In genomic region chr4:150089121-150089520, GRCm38 (mm10) we compare ENCODE assay signal across 10 mouse cellular contexts. TPM values are rescaled to one million over a fixed set of nuclear protein-coding genes. Genes with fewer than 3 reads are reported as not detected.
A peak's percentile ranks its signal among the peaks of the same experiment; 100 is the strongest.
DNase-seq lines count a peak whose midpoint lies in the region; ATAC-seq and TF ChIP-seq lines count a peak whose summit lies in the region.
"Had no signal": no experiment of that assay in that cellular context is flagged by ENCODE, and none has a peak within 500 bp of the region (broad histone marks: within the 10 kb centered on the region; RNA-seq: fewer than 3 reads in every experiment).

No protein-coding gene starts in this region.

- no peak for TF ChIP-seq POLR2A in bone marrow macrophage, adult 2 months (IDR thresholded peaks at IDR 0.05; ENCODE audit: borderline replicate concordance, low read depth, low read length)

- no peak for TF ChIP-seq CTCF in gastrocnemius, adult 2 months (IDR thresholded peaks at IDR 0.05)
- no peak for TF ChIP-seq CTCF in bone marrow macrophage, adult 2 months (IDR thresholded peaks at IDR 0.05; ENCODE audit: low read depth, low read length)

- intact Hi-C loops in gastrocnemius, adult 2 months (cut with DNase I) = no loop called here

- H3K4me1 ChIP-seq in bone marrow macrophage, adult 2 months (ENCODE audit: control insufficient read depth, insufficient read depth, low read length) = peaks cover 12% of the 10 kb centered on the region
- H3K4me1 ChIP-seq in midbrain, embryonic 10.5 days = peaks cover 28% of the 10 kb centered on the region

- H3K27me3 ChIP-seq in midbrain, embryonic 10.5 days (ENCODE audit: low read depth, poor library complexity, severe bottlenecking) = peaks cover 70% of the 10 kb centered on the region

- H3K27ac ChIP-seq in gastrocnemius, adult 2 months = peak overlapping the region; percentile 98
- H3K27ac ChIP-seq in bone marrow macrophage, adult 2 months (ENCODE audit: insufficient read depth, low read depth, low read length) = peak overlapping the region; percentile 63
- H3K27ac ChIP-seq in midbrain, embryonic 10.5 days (replicated peaks) = no peak overlapping the region

- peak; percentile 77 for DNase-seq in gastrocnemius, adult 2 months
- no peak for DNase-seq in gastrocnemius, postnatal 10 days
- peak; percentile 73 for DNase-seq in heart, adult 8-10 months (ENCODE audit: low spot score)
- peak; percentile 42 to 45 for DNase-seq in kidney, postnatal 36 days
- no peak for DNase-seq in midbrain, embryonic 10.5 days (ENCODE audit: low spot score)
- DNase-seq in right cerebral cortex, postnatal 4 days = no peak

- 81% methylated on average over 10 of the region's 10 CpGs for WGBS in midbrain, embryonic 10.5 days

- H3K4me3 ChIP-seq in gastrocnemius, adult 2 months = peak overlapping the region; percentile 76
- peak overlapping the region; percentile 68 for H3K4me3 ChIP-seq in bone marrow macrophage, adult 2 months (ENCODE audit: insufficient read depth, low read length)
- H3K4me3 ChIP-seq in midbrain, embryonic 10.5 days = no peak overlapping the region

- no peaks in the 10 kb centered on the region for H3K36me3 ChIP-seq in midbrain, embryonic 10.5 days

- no peak for ATAC-seq in megakaryocyte-erythroid progenitor cell, adult 5-6 weeks (replicated peaks; ENCODE audit: low FRiP score, low TSS enrichment, poor library complexity, severe bottlenecking)

- H3K9me3 ChIP-seq in midbrain, embryonic 10.5 days (replicated peaks) = no peaks in the 10 kb centered on the region; the same call in 1 of the 2 replicates

RNA-seq across cellular contexts. Expression of gene Gpr157, which starts 2.0 kb away (rescaled TPM):
- total RNA-seq in gastrocnemius, adult 2 months (2021) = 10 to 100 TPM; 41.7 to 51.3 TPM
- total RNA-seq in gastrocnemius, postnatal 10 days (2021) = 10 to 100 TPM; 18.8 to 19.2 TPM
- polyA plus RNA-seq in bone marrow macrophage, adult 2 months (2012; ENCODE audit: insufficient read depth, insufficient read length, missing spikeins) = 4.8 and 5.1 TPM in 2 replicates
- 10 to 100 TPM; 28.8 to 42.7 (median 39.0) TPM for total RNA-seq in heart, adult 8-10 months (2022)
- polyA plus RNA-seq in midbrain, embryonic 10.5 days (2016; fragmentation: Nextera tagmentation; extraction: Ambion mirVana) = 0.60 and 0.62 TPM in 2 replicates
- 0.33 and 1.0 TPM in 2 replicates for total RNA-seq in megakaryocyte-erythroid progenitor cell, adult 5-6 weeks (2014; fragmentation: Nextera tagmentation)
- total RNA-seq in megakaryocyte-erythroid progenitor cell, adult 5-6 weeks (2017) = 0.33 and 0.99 TPM in 2 replicates

RNA-seq across cellular contexts. Expression of gene Slc2a5, which starts 30.0 kb away (rescaled TPM):
- total RNA-seq in gastrocnemius, adult 2 months (2021) = not detected
- 1 to 10 TPM; 2.0 to 2.4 TPM for total RNA-seq in gastrocnemius, postnatal 10 days (2021)
- 0.43 TPM in 1 of 2 replicates, not detected in the other for polyA plus RNA-seq in bone marrow macrophage, adult 2 months (2012; ENCODE audit: insufficient read depth, insufficient read length, missing spikeins)
- under 1 TPM in 1 of 4 experiments, not detected in 3; 0.55 TPM for total RNA-seq in heart, adult 8-10 months (2022)
- polyA plus RNA-seq in midbrain, embryonic 10.5 days (2016; fragmentation: Nextera tagmentation; extraction: Ambion mirVana) = 1.3 and 1.8 TPM in 2 replicates
- total RNA-seq in megakaryocyte-erythroid progenitor cell, adult 5-6 weeks (2014; fragmentation: Nextera tagmentation) = not detected in 2 replicates
- total RNA-seq in megakaryocyte-erythroid progenitor cell, adult 5-6 weeks (2017) = not detected in 2 replicates

RNA-seq across cellular contexts. Expression of gene Slc2a7, which starts 59.7 kb away (rescaled TPM):
- not detected for total RNA-seq in gastrocnemius, adult 2 months (2021)
- total RNA-seq in gastrocnemius, postnatal 10 days (2021) = not detected
- polyA plus RNA-seq in bone marrow macrophage, adult 2 months (2012; ENCODE audit: insufficient read depth, insufficient read length, missing spikeins) = not detected in 2 replicates
- not detected for total RNA-seq in heart, adult 8-10 months (2022)
- polyA plus RNA-seq in midbrain, embryonic 10.5 days (2016; fragmentation: Nextera tagmentation; extraction: Ambion mirVana) = not detected in 2 replicates
- total RNA-seq in megakaryocyte-erythroid progenitor cell, adult 5-6 weeks (2014; fragmentation: Nextera tagmentation) = not detected in 2 replicates
- not detected in 2 replicates for total RNA-seq in megakaryocyte-erythroid progenitor cell, adult 5-6 weeks (2017)
- polyA plus RNA-seq: frontal cortex, adult 2 months; thymus, postnatal 0 days had no signal

Comparison
In these comparisons a context has a peak if more than half of its experiments do, and no peak if none do; other contexts are left out.
1. DNase-seq: peak in gastrocnemius, adult 2 months (single experiment), heart, adult 8-10 months (single experiment) and kidney, postnatal 36 days (2 of 2); none in gastrocnemius, postnatal 10 days (single experiment), midbrain, embryonic 10.5 days (single experiment) and right cerebral cortex, postnatal 4 days (single experiment).
2. RNA of gene Gpr157, which starts 2.0 kb away (total RNA-seq): 41.7 to 51.3 TPM in gastrocnemius, adult 2 months, 28.8 to 42.7 TPM in heart, adult 8-10 months and 18.8 to 19.2 TPM in gastrocnemius, postnatal 10 days; 0.33 to 1.0 TPM in megakaryocyte-erythroid progenitor cell, adult 5-6 weeks; every median in the first group is over 4 times any median in the second.